Mouse (Mus musculus) G1E-ER4 (cell line): ENCODE results near the gene Zfp94. TPM values are rescaled to one million over a fixed set of nuclear protein-coding genes. Genes with fewer than 3 reads are reported as not detected.

Experiments used
- GATA1 ChIP-seq: IDR thresholded peaks from one replicate; pipeline ENCODE4 v1.8.0; 2012; ENCODE audit warnings: low read length, inconsistent platforms
- polyA plus RNA-seq: library from polyadenylated mRNA; stranded (reverse); fragments of >175 nt; gene quantifications from 2 replicates; pipeline ENCODE4 v1.2.3, GENCODE M21; 2012

Gene Zfp94
- polyA plus RNA-seq, 1 experiment: 5.9 TPM

DNA sequence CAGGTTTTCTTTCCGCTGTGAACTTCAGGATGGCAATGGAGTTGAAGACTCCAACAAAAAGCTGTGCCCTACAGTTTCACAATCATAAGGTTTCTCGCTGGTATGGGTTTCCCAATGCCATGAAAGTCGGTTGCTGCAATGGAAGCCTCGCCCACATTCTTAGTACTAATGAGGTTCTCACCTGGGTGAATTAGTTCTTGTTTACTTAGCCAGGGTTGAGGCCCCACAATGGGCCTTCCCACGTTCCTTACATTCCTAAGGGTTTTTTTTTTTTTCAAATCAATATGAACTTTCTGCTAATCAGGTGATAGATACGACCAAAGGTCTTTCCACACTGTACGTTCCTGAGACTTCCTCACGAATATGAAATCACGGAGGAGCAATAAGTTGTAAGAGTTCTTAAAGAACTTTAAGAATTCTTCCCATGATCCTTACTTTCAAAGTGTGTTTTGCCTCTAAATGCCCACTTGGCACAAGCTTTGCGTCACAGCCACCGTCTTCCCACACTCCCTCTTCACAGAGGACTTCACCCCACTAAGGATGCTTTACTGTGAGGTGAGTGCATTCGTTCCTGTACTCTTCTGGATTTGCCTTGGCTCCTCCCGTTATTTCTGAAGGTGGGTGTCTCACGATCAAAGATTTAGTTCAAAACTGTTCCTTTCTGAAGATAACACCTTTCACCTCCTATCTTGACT is 11.0 kb upstream of the Zfp94 start:
- TF ChIP-seq GATA1: no peak

DNA sequence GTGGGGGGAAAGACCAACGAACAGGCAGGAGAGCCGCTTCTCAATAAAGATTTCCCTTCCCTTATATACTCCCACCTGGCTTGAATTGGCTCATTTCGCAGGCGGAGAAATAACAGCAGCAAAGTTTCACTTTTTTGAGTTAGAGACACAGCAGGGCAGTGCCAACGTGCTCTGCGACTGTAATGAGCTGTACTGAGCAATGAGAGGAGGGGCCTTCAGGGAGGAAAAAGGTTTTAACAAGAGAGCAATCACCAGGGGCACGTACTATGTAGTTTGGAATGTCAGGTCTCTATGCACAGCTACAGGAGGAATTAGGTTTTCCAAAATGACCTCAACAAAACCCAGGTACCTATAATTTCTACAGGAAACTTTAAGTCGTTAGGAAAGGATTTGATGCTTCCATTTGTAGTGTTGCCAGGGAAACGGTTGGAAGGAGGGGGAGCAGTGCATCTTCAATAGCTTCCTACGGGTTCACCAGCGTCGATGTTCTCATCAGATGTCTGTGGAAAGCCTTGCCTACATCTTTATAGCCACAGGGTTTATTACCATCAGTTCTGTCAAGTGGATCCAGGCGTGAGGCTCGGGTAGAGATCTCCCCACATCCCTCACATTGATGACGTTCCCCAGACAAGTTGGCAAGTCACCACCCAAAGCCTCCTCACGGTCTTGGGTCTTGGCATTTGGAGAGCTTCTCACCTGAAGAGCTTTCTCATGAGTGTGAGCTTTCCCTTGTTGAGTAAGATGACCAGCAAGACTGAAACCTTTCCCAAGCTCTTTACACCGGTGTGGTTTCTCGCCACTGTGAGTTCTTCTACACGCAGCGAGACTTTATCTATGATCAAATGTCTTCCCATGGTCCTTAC is 10.0 kb upstream of the Zfp94 start:
- no peak for TF ChIP-seq GATA1

DNA sequence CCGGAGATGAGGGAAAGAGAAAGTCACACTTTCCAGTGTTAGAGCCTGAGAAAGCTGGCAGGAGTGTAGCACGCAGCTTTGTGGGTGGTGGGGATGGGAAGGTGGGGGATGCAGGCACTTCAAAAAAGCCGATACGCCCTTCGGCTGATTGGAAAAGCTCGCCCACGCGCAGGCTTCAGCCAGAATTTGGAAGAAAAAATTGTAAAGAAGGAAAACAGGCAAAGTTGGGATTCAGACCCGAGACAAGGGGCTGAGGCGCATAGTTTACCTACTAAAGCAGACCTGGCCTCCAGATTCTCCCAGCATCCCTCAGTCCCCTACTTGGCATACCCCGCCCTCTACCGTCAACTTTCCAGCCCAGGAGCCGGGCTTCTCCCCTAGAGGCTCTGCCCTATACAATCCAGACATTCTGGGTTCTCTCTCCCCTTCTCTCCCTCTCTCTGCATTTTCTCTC is 9.2 kb upstream of the Zfp94 start:
- TF ChIP-seq GATA1: no peak

DNA sequence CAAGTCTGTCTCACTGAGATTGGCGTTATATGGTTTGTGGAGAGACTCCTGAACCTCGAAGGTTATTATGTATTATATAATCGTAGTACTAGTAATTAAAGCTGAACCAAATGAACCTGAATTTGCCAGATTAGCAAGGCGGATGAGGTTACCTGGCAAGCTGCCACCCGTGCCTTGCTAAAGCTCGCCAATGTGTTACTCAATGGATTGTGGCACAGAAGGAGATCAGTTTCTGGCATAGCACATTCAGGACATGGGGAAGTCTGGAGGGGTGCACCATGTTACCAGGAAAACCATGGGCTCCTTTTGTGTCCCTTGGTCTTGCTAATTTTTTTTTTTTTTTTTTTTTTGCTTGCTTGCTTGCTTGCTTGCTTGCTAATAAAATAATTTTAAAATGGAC is 8.7 kb upstream of the Zfp94 start:
- no peak for TF ChIP-seq GATA1

DNA sequence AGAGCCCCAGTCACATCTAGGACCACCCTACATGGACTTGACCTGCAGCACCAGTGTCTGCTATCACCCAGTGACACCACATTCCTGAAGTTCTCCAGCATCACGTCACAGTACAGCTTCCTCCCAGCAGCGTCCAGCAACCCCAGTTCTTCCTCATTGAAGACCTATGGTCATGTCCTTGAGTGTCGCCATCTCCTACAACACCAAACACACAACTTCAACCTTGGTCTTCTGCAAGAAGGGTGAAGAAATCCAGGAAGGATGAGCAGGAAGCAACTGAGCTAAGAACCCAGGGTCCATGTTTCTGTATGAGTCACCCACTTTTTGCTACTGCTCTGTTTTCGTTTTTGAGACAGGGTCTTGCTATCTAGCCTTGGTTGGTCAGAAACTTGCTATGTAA is 6.1 kb upstream of the Zfp94 start:
- TF ChIP-seq GATA1: no peak

DNA sequence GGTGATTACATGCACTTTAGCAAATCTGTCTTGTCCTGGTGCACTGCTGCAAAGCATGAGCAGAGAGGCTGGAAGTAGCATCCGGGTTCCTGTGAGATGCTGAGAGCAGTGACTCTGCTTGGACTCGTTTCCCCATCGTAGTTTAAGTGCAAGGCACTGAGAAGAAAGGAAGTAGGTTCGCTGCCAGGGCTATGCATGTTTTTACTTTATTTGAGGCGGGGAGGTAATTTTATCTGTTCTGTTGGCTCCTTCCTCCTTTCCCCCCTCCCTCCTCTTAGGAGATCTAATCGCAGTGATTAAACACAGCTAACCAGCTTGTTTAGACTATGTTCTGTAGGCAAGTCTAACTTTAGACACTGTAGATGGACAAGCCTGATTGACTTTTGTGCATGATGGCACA is 2.5 kb upstream of the Zfp94 start:
- no peak for TF ChIP-seq GATA1

DNA sequence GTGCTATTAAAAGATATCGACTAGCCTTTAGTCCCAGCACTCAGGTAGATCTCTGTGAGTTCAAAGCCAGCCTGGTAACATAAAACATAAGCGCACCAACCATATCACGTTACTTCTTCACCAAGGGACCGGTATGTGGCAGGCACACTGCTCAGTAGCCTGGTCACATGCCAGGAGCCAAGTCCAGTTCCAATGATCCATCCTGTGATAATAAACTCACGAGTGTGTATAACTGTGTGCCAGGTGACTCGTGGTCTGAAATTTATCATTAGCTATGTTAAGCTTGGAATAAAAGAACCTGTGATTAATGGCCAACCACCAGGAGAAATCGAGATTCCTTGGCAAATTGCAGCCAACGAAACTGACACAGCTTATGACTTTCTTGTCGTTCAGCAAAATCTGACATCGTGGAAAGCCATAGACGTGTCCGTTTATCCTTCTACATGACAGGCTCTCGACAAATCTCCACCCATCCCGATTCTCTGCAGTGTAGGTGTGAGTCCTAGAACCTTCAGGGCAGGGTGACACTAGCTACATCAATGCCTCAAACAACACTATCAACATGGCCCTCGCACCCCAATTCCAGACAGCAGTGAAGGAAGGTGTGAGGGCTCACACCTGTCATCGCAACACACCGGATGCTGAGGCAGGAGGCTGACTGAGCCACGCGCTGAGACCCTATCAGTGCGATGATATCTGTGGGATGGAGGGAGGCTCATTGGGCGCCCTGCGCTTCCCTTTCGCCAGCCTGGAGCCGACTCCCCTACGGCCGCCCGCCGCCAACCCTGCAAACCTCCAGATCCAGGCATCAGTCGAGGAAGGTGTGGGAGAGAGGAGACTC is 520 bp downstream of the Zfp94 start:
- no peak for TF ChIP-seq GATA1

DNA sequence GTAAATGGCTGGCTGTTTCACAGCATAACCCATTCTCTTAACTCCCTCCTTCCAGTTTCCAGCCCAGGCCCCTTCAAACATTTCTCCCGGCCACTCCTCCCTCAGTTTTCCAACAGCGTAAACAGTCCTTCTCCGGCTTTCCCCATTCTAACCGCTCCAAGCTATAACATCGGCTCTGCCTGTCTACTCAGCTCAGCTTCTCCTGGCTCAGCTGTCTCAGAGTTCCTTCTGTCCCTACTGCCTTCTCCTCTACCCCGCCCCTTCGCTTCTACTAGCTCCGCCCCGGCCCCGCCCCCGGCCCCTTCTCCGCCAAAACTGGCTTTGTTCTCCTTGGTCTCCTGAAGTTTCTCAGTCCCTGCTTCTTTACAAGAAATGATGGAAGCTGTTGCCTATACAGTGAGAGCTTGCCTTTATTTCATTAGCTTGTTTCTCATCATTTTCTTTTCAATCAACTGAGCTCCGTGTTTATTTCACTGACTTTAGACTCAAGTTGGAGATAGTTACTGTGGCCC is 15.6 kb downstream of the Zfp94 start, which contains the start of gene Zfp61:
Zfp61 (minus strand) TSS at position 462 of the 512 bp plus-strand sequence.
- no peak for TF ChIP-seq GATA1

DNA sequence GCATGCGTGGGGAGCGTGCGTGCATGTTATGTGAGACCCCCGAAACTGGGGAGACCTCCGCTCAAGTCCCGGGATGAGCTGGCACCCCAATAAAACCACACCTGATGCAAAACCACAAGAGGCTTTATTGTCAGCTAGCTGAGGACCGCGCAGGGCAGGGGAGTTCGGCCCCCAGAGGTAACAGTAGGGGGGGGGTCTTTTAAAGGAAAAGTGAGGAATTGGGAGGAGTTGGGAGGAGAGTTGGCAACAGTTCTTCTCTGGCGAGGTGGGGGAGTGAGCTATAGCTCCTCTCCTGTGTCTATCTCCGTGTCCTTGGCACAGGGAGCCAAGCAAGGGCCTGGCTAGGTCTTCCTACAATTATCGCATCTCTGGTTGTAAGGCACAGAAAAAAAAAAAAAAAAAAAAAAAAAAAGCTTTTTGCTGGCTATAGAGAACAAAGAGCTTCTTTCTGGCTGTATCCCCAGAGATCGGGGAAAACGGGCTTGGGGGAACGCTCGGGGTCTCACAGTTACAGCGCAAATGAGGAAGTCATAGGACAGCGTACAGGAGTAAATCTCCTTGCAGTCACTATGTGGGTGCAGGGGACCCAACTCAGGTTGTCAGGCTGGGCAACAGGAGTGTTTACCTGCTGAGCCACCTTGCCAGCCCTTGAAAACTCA is 16.5 kb downstream of the Zfp94 start:
- no peak for TF ChIP-seq GATA1

DNA sequence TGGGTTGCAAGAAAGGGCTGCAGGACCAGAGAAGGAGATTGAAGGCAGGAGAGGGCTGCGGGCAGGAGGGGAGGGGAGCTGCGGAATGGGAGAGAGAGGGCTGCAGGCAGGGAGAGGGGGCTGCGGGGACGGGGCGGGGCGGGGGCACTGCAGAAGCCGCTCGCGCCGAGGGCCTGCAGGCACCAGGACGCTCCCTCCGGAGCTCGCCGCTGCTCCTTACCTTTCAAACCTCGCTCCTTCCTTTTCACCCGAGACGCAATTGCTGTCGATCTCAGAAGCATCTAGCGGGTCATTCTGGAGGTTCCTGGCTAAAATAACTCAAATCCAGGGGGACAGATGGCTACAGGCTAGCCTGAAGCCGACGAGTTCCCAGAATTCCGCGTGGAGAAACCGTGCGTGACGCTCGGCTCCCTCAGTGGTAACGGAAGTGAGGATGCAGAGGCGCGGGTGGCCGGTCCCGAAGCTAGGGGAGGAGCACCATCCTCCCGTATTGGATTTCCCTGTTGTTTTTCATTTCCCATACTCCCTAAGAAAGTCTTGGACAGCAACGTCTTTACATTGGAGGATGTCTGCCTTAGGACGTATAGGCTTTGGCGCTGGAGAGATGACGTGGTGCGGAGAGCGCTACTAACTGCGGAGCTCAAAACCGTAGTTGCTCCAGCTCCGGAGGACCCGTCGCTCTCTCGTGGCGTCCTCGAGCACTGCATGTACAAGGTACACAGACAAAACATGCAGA is 17.3 kb downstream of the Zfp94 start:
- no peak for TF ChIP-seq GATA1

DNA sequence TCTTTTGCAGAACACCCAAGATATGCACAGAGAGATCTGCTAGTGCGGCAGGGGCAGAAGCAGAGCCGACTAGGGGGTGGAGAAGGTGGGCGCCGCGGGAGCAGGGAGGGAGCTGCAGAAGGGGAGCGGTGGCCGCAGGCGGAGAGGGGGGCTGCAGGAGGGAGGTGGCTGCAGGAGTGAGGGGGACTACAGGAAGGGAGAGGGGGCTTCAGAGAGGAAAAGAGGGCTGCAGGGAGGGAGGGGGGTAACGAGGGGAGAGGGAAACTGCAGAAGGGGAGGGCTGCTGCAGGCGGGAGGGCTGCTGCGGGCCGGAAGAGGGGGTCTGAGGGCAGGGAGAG is 17.9 kb downstream of the Zfp94 start:
- no peak for TF ChIP-seq GATA1

DNA sequence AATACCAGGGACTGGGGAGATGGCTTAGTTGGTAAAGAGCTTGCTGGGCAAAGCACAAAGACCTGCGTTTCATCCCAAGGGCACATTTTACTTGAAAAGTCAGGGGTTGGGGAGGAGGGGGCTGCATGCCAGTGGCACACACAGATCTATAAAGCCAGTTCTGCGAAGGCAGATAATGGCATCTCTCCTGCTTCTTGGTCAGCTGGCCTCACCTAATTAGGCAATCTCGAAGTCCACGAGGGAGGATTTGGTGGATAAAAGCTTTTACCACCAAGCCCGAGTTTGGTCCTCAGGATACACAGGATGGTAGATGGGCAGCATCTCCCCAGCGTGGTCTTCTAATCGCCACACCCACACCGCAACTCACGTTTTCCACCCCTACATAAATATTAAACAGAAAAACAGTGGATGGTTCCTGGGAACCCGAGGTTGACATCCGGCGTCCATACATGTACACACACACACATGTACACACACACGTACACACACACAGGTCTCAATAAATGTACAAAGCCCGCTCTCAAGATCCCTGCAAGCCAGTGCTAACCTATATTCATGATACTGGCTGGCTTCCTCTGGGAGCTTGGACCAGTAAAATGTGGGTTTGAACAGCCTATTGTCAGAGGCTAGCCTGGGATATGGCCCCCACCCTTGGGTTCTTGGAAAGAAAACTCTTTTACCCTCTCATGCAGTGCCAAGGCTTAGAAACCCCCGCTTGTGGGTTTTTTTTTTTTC is 18.9 kb downstream of the Zfp94 start:
- no peak for TF ChIP-seq GATA1

DNA sequence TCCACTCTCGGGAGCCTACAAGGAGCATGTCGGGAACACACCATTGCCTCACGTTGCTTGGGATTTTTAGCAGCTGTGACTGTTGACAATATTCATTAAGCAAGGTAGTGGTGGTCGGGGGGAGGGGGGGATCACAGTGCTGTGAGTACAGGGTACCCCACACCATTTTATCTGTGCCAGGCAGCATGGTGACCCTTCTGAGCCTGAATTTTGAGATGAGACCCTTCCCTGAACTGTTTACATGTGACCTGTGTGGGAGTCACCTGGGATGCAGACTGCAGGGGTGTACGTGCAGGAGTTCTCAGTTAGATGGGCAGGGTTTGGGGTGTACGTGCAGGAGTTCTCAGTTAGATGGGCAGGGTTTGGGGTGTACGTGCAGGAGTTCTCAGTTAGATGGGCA is 20.1 kb downstream of the Zfp94 start:
- no peak for TF ChIP-seq GATA1

DNA sequence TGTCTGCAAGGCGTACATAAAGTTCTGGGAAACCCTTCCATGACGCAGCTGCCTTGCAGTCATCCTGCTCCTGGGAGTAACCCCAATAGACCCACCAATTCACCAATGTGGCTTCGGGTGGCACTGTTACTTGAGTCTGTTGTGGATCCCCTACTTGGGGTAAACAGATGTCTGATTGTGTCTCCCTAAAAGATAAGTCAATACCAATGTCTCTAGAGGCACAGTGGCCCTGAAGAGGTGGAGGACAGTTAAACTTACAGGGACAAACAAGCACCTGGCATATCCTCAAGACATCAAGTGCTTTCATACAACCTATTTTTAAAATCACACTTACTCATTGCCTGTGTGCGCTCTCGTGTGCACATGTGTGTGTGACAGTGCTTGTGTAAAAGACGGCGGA is 21.1 kb downstream of the Zfp94 start:
- no peak for TF ChIP-seq GATA1
